Mouse (Mus musculus) testis, adult 2 months (tissue): ENCODE data around the gene Gm10490. TPM values are rescaled to one million over a fixed set of nuclear protein-coding genes. Genes with fewer than 3 reads are reported as not detected.
"Not testable (repeated sequence)": the region's sequence is repeated elsewhere in the genome, so short reads cannot be mapped to it uniquely, and the experiment has no call there.

ENCODE experiments used
- H3K27ac ChIP-seq: fragments of 200-500 bp; 2 replicates; pipeline ENCODE4 v1.5.1; 2012; ENCODE audit warnings: low read depth, low read length; ENCODE audit not compliant: control insufficient read depth, insufficient read depth
- H3K27me3 ChIP-seq: fragments of 200-500 bp; 2 replicates; pipeline ENCODE4 v1.6.1; 2012; ENCODE audit warnings: mild to moderate bottlenecking, low read length, moderate library complexity; ENCODE audit not compliant: control insufficient read depth, insufficient read depth
- H3K36me3 ChIP-seq: fragments of 200-500 bp; 2 replicates; pipeline ENCODE4 v1.6.1; 2012; ENCODE audit warnings: mild to moderate bottlenecking, low read length; ENCODE audit not compliant: control insufficient read depth, insufficient read depth
- H3K4me1 ChIP-seq: fragments of 200-500 bp; 2 replicates; pipeline ENCODE4 v1.6.1; 2012; ENCODE audit warnings: low read length; ENCODE audit not compliant: control insufficient read depth, insufficient read depth
- H3K4me3 ChIP-seq: fragments of 200-500 bp; 2 replicates; pipeline ENCODE4 v1.5.1; 2012; ENCODE audit warnings: low read depth, mild to moderate bottlenecking, low read length, moderate library complexity, mixed read lengths; ENCODE audit not compliant: control insufficient read depth
- CTCF ChIP-seq: fragments of 200-500 bp; IDR thresholded peaks from 2 replicates; pipeline ENCODE4 v1.5.1; 2012; ENCODE audit warnings: low read depth, mild to moderate bottlenecking, inconsistent platforms, low read length, moderate library complexity; ENCODE audit not compliant: control insufficient read depth, insufficient read depth, insufficient replicate concordance
- POLR2A ChIP-seq: fragments of 200-500 bp; IDR thresholded peaks from 2 replicates; pipeline ENCODE4 v1.6.1; 2012; ENCODE audit warnings: low read depth, mild to moderate bottlenecking, inconsistent platforms, low read length, moderate library complexity; ENCODE audit not compliant: control insufficient read depth
- polyA plus RNA-seq: library from polyadenylated mRNA; depleted of rRNA; stranded (reverse); fragments of >200 nt; gene quantifications from 2 replicates; pipeline ENCODE4 v1.2.3, GENCODE M21; 2012; rRNA removed

Gene Gm10490
- polyA plus RNA-seq: not detected in 2 replicates

- H3K27me3 ChIP-seq, H3K36me3 ChIP-seq, H3K4me3 ChIP-seq, H3K4me1 ChIP-seq, H3K27ac ChIP-seq: not testable (repeated sequence)
Observed at GRCm38 (mm10) chrX:7909242-7909641, at the start of gene Gm10490. Gm10490 (plus strand) TSS chrX:7909542.

- Histone ChIP-seq H3K27ac (no peak overlapping the region), H3K4me1 (no peaks in the 10 kb centered on the region), H3K36me3 (no peaks in the 10 kb centered on the region), H3K4me3 (no peak overlapping the region), H3K27me3 (no peaks in the 10 kb centered on the region)
- no peak for TF ChIP-seq CTCF
- TF ChIP-seq POLR2A: no peak
Observed at GRCm38 (mm10) chrX:7863181-7863580, 46.2 kb upstream of the Gm10490 start.

GRCm38 (mm10) chrX:7864551-7864950, 44.8 kb upstream of the Gm10490 start:
- no peak for TF ChIP-seq POLR2A
- TF ChIP-seq CTCF: no peak
- H3K27me3 ChIP-seq: no peaks in the 10 kb centered on the region

GRCm38 (mm10) chrX:7865343-7865742, 44.0 kb upstream of the Gm10490 start:
- Histone ChIP-seq H3K27me3 (no peaks in the 10 kb centered on the region), H3K4me1 (no peaks in the 10 kb centered on the region), H3K36me3 (no peaks in the 10 kb centered on the region), H3K4me3 (no peak overlapping the region), H3K27ac (no peak overlapping the region)
- TF ChIP-seq POLR2A (no peak), CTCF (no peak)

More at GRCm38 (mm10) chrX:7864551-7864950, 44.8 kb upstream of the Gm10490 start:
- Histone ChIP-seq H3K4me3 (no peak overlapping the region), H3K4me1 (no peaks in the 10 kb centered on the region), H3K36me3 (no peaks in the 10 kb centered on the region), H3K27ac (no peak overlapping the region)

- Histone ChIP-seq H3K4me1 (no peaks in the 10 kb centered on the region), H3K27me3 (no peaks in the 10 kb centered on the region), H3K27ac (no peak overlapping the region), H3K4me3 (no peak overlapping the region), H3K36me3 (no peaks in the 10 kb centered on the region)
- no peak for TF ChIP-seq POLR2A
- TF ChIP-seq CTCF: no peak
Observed at GRCm38 (mm10) chrX:7865786-7866185, 43.6 kb upstream of the Gm10490 start.

GRCm38 (mm10) chrX:7867141-7867540, 42.2 kb upstream of the Gm10490 start:
- H3K27me3 ChIP-seq: no peaks in the 10 kb centered on the region
- TF ChIP-seq POLR2A: no peak
- TF ChIP-seq CTCF: no peak
- H3K4me1 ChIP-seq: no peaks in the 10 kb centered on the region
- no peak overlapping the region for H3K27ac ChIP-seq
- no peak overlapping the region for H3K4me3 ChIP-seq
- H3K36me3 ChIP-seq: no peaks in the 10 kb centered on the region

GRCm38 (mm10) chrX:7868506-7868905, 40.8 kb upstream of the Gm10490 start:
- Histone ChIP-seq H3K27me3 (no peaks in the 10 kb centered on the region), H3K27ac (no peak overlapping the region), H3K36me3 (no peaks in the 10 kb centered on the region), H3K4me1 (no peaks in the 10 kb centered on the region; the same call in 1 of the 2 replicates), H3K4me3 (no peak overlapping the region)
- TF ChIP-seq CTCF (no peak), POLR2A (no peak)

GRCm38 (mm10) chrX:7869826-7870225, 39.5 kb upstream of the Gm10490 start:
- Histone ChIP-seq H3K4me1 (no peaks in the 10 kb centered on the region; the same call in 1 of the 2 replicates), H3K27ac (no peak overlapping the region), H3K27me3 (no peaks in the 10 kb centered on the region), H3K4me3 (no peak overlapping the region), H3K36me3 (no peaks in the 10 kb centered on the region)
- TF ChIP-seq CTCF: no peak
- TF ChIP-seq POLR2A: no peak

- Histone ChIP-seq H3K4me1 (peaks cover 16% of the 10 kb centered on the region), H3K27me3 (no peaks in the 10 kb centered on the region), H3K27ac (peak within 1 kb of the TSS; percentile 73), H3K36me3 (no peaks in the 10 kb centered on the region), H3K4me3 (peak within 1 kb of the TSS; percentile 84)
- no peak for TF ChIP-seq POLR2A
- TF ChIP-seq CTCF: no peak
Observed at GRCm38 (mm10) chrX:7878007-7878419, 31.3 kb upstream of the Gm10490 start, which contains the start of gene Pim2. Pim2 (plus strand) TSS chrX:7878262.
